Mouse (Mus musculus) heart, embryonic 14.5 days (tissue): Measurements from ENCODE around the gene Mlxipl. TPM values are rescaled to one million over a fixed set of nuclear protein-coding genes. Genes with fewer than 3 reads are reported as not detected.

Experiments
- ATAC-seq: fragments of 200-750 bp; cut with Nextera tagmentation; 2 replicates; pipeline ENCODE4 v1.8.0; 2017; ENCODE audit warnings: low read depth, moderate TSS enrichment; ENCODE audit not compliant: insufficient number of reproducible peaks, insufficient read depth, low FRiP score
- H3K27ac ChIP-seq, 2 experiments: fragments of 200-500 bp in 1 of 2; fragments of 300-500 bp in 1 of 2; sonication (generic) in 1 of 2; replicated peaks in 1 of 2; 2 replicates each; pipeline ENCODE4 v1.5.1; 2012 to 2014; ENCODE audit warnings: low read depth in 2 of 2, low read length in 2 of 2, control low read depth in 1 of 2, mild to moderate bottlenecking in 1 of 2, mixed read lengths in 1 of 2; ENCODE audit not compliant: control insufficient read depth in 1 of 2, insufficient read depth in 1 of 2
- H3K27me3 ChIP-seq: fragments of 300-500 bp; sonication (generic); 2 replicates; pipeline ENCODE4 v1.6.1; 2014; ENCODE audit warnings: mild to moderate bottlenecking, low read length, control low read depth; ENCODE audit not compliant: control insufficient read depth, insufficient read depth
- H3K36me3 ChIP-seq: fragments of 300-500 bp; sonication (generic); 2 replicates; pipeline ENCODE4 v1.6.1; 2014; ENCODE audit warnings: mild to moderate bottlenecking, control low read depth, low read length, mixed read lengths; ENCODE audit not compliant: control insufficient read depth, insufficient read depth
- H3K4me1 ChIP-seq, 2 experiments: fragments of 200-500 bp in 1 of 2; fragments of 300-500 bp in 1 of 2; sonication (generic) in 1 of 2; 2 replicates each; pipeline ENCODE4 v1.6.1; 2012 to 2014; ENCODE audit warnings: low read length in 2 of 2, control low read depth in 1 of 2, mixed read lengths in 1 of 2; ENCODE audit not compliant: control insufficient read depth in 2 of 2, insufficient read depth in 2 of 2
- H3K4me2 ChIP-seq: fragments of 300-500 bp; sonication (generic); 2 replicates; pipeline ENCODE4 v1.6.1; 2014; ENCODE audit warnings: mild to moderate bottlenecking, low read length
- H3K4me3 ChIP-seq, 2 experiments: fragments of 200-500 bp in 1 of 2; fragments of 300-500 bp in 1 of 2; sonication (generic) in 1 of 2; 2 replicates each; pipeline ENCODE4 v1.5.1; 2012 to 2014; ENCODE audit warnings: low read length in 2 of 2, mild to moderate bottlenecking in 2 of 2, control low read depth in 1 of 2, low read depth in 1 of 2, moderate library complexity in 1 of 2; ENCODE audit not compliant: control insufficient read depth in 1 of 2, insufficient read depth in 1 of 2
- H3K9ac ChIP-seq: fragments of 300-500 bp; sonication (generic); 2 replicates; pipeline ENCODE4 v1.6.1; 2014; ENCODE audit warnings: mild to moderate bottlenecking, low read length
- H3K9me3 ChIP-seq: fragments of 300-500 bp; sonication (generic); 2 replicates; pipeline ENCODE4 v1.6.1; 2016; ENCODE audit warnings: low read length, control low read depth; ENCODE audit not compliant: control insufficient read depth
- WGBS: fragments of 180-500 bp; shearing (Covaris S2); extraction: QIAGEN DNeasy Blood & Tissue Kit; methylation state at CpG from one replicate; pipeline ENCODE4 v1.1.7; 2014; 5-methylcytosine and 5-hydroxymethylcytosine counted together
- polyA plus RNA-seq: library from polyadenylated mRNA; unstranded; fragments of >200 nt; fragmentation: Nextera tagmentation; extraction: Ambion mirVana; gene quantifications from 2 replicates; pipeline ENCODE4 v1.2.1, GENCODE M21; 2014

Gene Mlxipl
- polyA plus RNA-seq, 1 experiment from 2014 or later: 0.34 TPM

DNA sequence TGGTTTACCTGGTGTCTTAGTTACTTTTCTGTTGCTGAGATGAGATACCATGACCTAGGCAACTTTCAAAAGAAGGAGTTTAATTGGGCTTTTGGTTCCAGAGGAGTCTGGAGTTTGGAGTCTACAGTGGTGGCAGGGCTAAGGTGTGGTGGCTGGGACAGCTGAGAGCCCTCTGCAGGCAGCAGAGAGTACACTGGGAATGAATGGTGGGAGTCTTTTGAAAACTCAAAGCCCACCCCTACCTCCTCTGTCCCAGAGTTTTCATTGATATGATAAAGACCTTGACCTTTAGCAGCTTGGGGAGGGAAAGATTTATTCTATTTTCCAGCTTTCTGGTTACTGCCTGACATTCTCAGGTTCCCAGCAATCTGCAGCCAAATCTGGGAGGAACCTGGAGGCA is 85.4 kb downstream of the Mlxipl start:
- H3K9me3 ChIP-seq: no peaks in the 10 kb centered on the region
- no peaks in the 10 kb centered on the region for H3K27me3 ChIP-seq
- peaks cover 96% of the 10 kb centered on the region for H3K36me3 ChIP-seq
- H3K9ac ChIP-seq: no peak overlapping the region
- no peak overlapping the region for H3K4me2 ChIP-seq
- no peak overlapping the region for H3K27ac ChIP-seq
- ATAC-seq: no peak
- no peak overlapping the region for H3K4me3 ChIP-seq
- H3K4me1 ChIP-seq: no peaks in the 10 kb centered on the region; a peak in 2 of 4 replicates

DNA sequence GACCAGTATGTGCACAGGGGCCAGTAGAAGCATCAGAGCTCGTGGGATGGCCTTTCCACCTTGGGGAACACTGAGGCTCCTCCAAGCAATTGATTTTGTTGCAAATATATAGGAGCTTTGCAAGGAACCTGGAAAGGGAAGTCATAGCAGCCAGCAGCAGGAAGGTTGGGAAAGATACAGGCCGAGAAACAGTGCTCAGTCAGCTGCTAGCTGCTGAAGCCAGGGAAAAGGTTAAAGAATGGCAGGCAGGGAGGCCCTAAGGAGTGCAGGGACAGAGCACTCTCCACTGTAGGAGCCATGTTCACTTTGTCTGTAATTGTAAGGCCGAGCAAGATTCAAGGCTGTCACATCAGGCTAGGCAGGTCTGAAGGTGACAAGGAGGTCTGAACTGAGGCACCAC is 88.8 kb downstream of the Mlxipl start:
- Histone ChIP-seq H3K4me3 (no peak overlapping the region), H3K27me3 (no peaks in the 10 kb centered on the region), H3K4me2 (no peak overlapping the region), H3K9me3 (no peaks in the 10 kb centered on the region), H3K36me3 (peaks cover 90% of the 10 kb centered on the region), H3K9ac (no peak overlapping the region), H3K27ac (peak overlapping the region in 1 of 2 experiments; percentile 21; a peak in 1 of 4 replicates), H3K4me1 (no peaks in the 10 kb centered on the region)
- no peak for ATAC-seq
- 73% methylated on average over 3 of the region's 3 CpGs for WGBS

DNA sequence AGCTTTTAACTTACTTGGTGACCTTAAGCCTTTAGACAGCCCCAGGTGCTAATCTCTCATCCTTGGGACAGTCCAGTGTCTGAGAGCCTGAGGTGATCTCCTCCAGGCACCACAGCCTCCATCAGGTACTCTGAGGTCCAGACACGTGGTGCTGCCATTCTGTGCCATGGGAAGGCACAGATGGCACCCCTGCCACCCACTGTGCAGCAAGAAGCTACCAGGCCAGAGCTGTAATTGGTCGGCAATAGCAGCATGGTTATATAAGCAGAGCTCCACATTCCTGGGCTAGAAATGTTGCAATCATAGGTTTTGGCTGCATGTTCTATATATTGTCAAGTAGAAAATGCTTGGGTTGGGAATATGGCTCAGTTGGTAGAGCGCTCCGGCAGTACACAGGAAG is 89.3 kb downstream of the Mlxipl start:
- Histone ChIP-seq H3K9me3 (no peaks in the 10 kb centered on the region), H3K27me3 (no peaks in the 10 kb centered on the region), H3K4me3 (no peak overlapping the region), H3K4me1 (no peaks in the 10 kb centered on the region), H3K4me2 (no peak overlapping the region), H3K27ac (no peak overlapping the region), H3K36me3 (peaks cover 85% of the 10 kb centered on the region), H3K9ac (no peak overlapping the region)
- ATAC-seq: no peak
- 94% methylated on average over 4 of the region's 4 CpGs for whole genome bisulfite sequencing

DNA sequence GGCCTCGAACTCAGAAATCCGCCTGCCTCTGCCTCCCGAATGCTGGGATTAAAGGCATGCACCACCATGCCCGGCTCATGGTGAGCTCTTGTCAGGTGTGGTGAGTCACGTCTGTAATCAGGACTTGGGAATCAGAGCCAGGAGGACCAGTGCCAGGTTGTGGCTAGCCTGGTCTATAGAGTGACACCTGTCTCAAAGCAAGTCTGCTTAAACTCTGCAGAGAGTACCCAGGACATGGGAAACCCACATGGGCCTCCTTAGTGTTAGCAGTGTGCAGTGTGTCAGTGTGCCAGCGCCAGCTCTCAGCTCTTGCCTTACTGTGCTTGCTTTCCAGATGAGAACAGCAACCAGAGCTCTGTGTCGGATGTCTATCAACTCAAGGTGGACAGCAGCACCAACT is 89.9 kb downstream of the Mlxipl start:
- Histone ChIP-seq H3K9me3 (no peaks in the 10 kb centered on the region), H3K36me3 (peaks cover 79% of the 10 kb centered on the region), H3K4me1 (no peaks in the 10 kb centered on the region), H3K9ac (no peak overlapping the region), H3K27ac (no peak overlapping the region), H3K4me2 (no peak overlapping the region), H3K4me3 (no peak overlapping the region), H3K27me3 (no peaks in the 10 kb centered on the region)
- ATAC-seq: no peak
- 91% methylated on average over 7 of the region's 7 CpGs for WGBS

DNA sequence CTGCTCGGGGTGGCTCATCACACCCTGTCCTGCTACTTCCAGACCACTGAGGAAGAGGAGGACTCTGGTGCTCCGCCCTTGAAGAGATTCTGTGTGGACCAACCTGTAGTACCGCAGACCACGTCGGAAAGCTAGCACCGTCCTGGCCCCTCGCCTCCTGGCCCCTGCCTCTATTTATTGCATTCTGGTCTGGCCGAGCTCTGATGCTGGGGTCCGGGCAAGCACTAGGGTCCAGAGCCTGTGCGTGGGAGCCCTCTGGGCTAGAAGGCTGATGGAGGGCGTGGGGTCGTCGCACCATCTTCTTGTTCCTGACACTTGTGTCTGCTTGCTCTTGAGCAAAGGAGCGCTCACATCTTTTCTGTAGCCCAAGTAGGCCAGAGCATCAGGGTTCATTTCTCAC is 91.1 kb downstream of the Mlxipl start:
- Histone ChIP-seq H3K4me2 (no peak overlapping the region), H3K9me3 (no peaks in the 10 kb centered on the region), H3K36me3 (peaks cover 69% of the 10 kb centered on the region), H3K27me3 (no peaks in the 10 kb centered on the region), H3K4me1 (no peaks in the 10 kb centered on the region), H3K27ac (no peak overlapping the region), H3K9ac (no peak overlapping the region), H3K4me3 (no peak overlapping the region)
- no peak for ATAC-seq
- WGBS: 92% methylated on average over 14 of the region's 14 CpGs

DNA sequence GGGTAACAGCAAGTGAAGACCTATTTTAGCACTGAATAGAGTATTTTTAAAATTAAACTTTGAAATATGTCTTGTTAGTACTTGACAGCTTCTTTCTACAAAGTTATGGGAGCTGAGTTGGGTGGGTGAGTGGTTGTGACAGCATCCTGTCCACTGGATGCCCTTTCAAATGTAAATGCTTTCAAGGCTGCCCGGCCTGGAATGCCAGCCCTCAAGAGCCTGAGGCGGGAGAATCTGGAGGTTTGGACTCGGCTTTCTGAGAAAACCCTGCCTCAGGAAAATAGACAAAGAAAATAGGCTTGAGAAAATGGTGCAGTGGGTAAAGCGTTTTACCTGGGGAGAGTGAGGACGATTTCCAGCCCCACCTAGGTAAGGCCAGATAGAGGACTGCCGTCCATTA is 92.1 kb downstream of the Mlxipl start:
- H3K4me1 ChIP-seq: peaks cover 2 to 3% of the 10 kb centered on the region in 2 experiments; a peak in 3 of 4 replicates
- no peaks in the 10 kb centered on the region for H3K27me3 ChIP-seq
- no peak overlapping the region for H3K4me3 ChIP-seq
- H3K4me2 ChIP-seq: no peak overlapping the region
- H3K9ac ChIP-seq: no peak overlapping the region
- ATAC-seq: no peak
- H3K9me3 ChIP-seq: no peaks in the 10 kb centered on the region
- H3K27ac ChIP-seq: no peak overlapping the region
- 82% methylated on average over 6 of the region's 6 CpGs for WGBS
- peaks cover 61% of the 10 kb centered on the region for H3K36me3 ChIP-seq

DNA sequence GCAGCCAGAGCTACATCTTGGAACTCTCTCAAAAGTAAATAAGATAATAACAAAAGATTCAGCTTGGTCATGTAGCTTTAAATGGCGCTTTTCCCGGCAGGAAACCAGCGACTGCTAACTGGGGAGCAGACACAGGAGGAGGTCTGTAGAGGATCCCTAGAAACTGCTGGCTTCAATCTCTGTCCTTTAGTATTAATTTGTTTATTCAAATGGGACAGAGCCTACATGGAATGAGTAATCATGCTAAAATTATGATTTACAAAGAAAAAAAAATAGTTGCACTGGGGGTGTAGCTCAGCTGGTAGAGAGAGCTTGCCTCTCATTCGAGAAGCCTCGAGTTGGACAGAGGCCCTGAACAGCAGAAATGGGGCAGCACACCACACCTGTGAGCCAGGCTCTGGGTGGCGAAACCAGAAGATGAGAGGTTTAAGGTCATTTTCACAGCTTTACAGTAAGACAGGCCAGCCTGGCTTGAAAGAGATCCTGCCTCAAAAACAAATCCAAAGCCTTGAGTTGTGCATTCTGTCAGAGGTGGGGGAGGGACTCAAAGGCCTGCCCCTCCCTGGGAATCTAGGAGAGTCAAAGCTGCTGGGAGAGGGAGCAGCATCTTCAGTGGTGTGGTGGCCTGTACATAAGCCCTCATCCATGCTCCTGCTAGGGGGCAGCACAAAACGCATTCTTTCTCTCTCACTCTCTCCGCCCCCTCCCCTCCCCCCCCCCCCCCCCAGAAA is 93.6 kb downstream of the Mlxipl start:
- Histone ChIP-seq H3K4me3 (no peak overlapping the region), H3K9ac (no peak overlapping the region), H3K4me2 (no peak overlapping the region), H3K4me1 (peaks cover 2 to 3% of the 10 kb centered on the region in 2 experiments; a peak in 3 of 4 replicates), H3K9me3 (no peaks in the 10 kb centered on the region), H3K27me3 (no peaks in the 10 kb centered on the region), H3K27ac (peak overlapping the region; percentile 15 to 45; a peak in 3 of 4 replicates), H3K36me3 (peaks cover 46% of the 10 kb centered on the region)
- WGBS: 50% methylated on average over 8 of the region's 8 CpGs
- ATAC-seq: no peak

DNA sequence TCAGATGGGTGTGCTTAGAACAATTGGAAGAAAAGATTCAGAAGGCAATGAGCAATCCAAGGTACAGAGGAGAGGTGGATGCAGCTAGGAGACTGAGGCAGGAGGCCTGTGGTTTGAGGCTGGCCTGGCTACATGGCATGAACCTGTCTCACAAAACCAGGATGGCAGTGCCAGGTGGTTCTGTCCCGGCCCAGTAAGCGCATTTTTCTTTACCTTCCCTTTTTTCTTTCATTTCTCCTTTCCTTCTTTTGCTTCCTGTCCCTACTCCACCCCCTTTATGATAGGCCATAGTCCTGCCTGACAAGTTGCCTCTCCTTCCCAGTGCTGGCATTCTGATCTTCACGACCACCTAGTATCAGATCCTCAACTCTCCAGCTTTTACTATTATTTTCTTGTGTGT is 95.3 kb downstream of the Mlxipl start:
- H3K27ac ChIP-seq: no peak overlapping the region
- H3K4me3 ChIP-seq: no peak overlapping the region
- WGBS: 92% methylated on average over 3 of the region's 3 CpGs

More for the DNA sequence above, 95.3 kb downstream of the Mlxipl start:
- ATAC-seq: no peak
- no peak overlapping the region for H3K9ac ChIP-seq
- H3K27me3 ChIP-seq: no peaks in the 10 kb centered on the region
- H3K4me2 ChIP-seq: no peak overlapping the region
- peaks cover 40% of the 10 kb centered on the region for H3K36me3 ChIP-seq
- H3K4me1 ChIP-seq: peaks cover 6 to 18% of the 10 kb centered on the region in 2 experiments
- no peaks in the 10 kb centered on the region for H3K9me3 ChIP-seq
